Mouse (Mus musculus) heart, adult 2 months (tissue): Measurements from ENCODE around the gene Cdk9.

ENCODE experiments used
- CTCF ChIP-seq: fragments of 200-600 bp; IDR thresholded peaks from 2 replicates; pipeline ENCODE4 v1.8.1; 2022; ENCODE audit warnings: antibody characterized with exemption, mild to moderate bottlenecking, moderate library complexity
- EP300 ChIP-seq: fragments of 200-500 bp; IDR thresholded peaks from 2 replicates; pipeline ENCODE4 v1.6.1; 2011; ENCODE audit warnings: low read depth, low read length, control low read depth; ENCODE audit not compliant: insufficient read depth
- POLR2A ChIP-seq: fragments of 200-500 bp; IDR thresholded peaks from 2 replicates; pipeline ENCODE4 v1.6.1; 2011; ENCODE audit warnings: mild to moderate bottlenecking, low read depth, low read length, control low read depth; ENCODE audit not compliant: insufficient read depth

DNA sequence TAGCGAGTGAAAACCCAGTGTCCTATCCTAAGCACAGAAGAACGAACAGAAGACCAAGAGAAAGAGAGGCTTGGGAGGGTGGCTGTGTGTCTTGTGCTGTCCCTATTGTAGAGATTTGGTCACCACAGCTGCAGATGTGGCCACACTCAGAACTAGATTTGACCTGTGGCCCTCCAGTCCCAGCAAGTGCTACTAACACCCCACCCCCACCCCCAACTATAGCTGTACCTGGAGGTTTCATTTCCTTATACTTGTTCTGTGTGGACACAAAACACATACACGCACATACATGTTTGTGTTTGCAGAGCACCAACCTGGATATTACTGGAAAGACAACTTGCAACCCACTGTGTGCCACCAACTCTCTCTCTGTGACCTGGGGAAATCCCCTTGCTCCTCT, 7.2 kb upstream of the Cdk9 start:
- no peak for TF ChIP-seq POLR2A
- no peak for TF ChIP-seq CTCF
- TF ChIP-seq EP300 = no peak
